16 mouse cellular contexts compared by ENCODE assay signal in the genomic region with DNA sequence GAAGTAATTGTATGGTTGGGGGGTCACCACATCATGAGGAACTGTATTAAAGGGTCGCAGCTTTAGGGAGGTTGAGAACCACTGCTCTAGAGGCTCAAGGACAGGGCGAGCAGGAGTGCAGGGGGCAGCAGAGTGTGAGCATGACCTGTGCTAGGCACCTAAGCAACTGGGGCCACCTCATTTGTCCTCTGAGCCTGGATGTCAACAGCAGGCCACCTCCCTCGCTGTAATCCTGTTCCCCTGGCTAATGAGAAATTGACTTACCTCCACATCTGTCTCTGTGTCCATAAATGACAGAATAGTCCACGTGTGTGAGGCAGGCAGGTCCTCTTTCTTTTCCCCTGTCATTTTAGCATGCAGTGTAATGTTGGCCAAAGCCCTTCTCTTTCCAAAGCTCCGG.
"Had no signal": no experiment of that assay in that cellular context is flagged by ENCODE, and none has a peak within 500 bp of the region (broad histone marks: within the 10 kb centered on the region; RNA-seq: fewer than 3 reads in every experiment).

No protein-coding gene starts in this region.

- H3K4me1 ChIP-seq: neural tube, embryonic 13.5 days; neural tube, embryonic 15.5 days; stomach, embryonic 15.5 days had no signal

- H3K4me3 ChIP-seq: neural tube, embryonic 13.5 days; neural tube, embryonic 15.5 days; stomach, embryonic 15.5 days had no signal

- H3K36me3 ChIP-seq: neural tube, embryonic 13.5 days; neural tube, embryonic 15.5 days; stomach, embryonic 15.5 days had no signal

- H3K9me3 ChIP-seq: neural tube, embryonic 13.5 days; neural tube, embryonic 15.5 days; stomach, embryonic 15.5 days had no signal

- H3K27ac ChIP-seq: neural tube, embryonic 13.5 days; neural tube, embryonic 15.5 days; stomach, embryonic 15.5 days; stomach, postnatal 0 days had no signal

- H3K4me2 ChIP-seq: neural tube, embryonic 13.5 days; neural tube, embryonic 15.5 days; stomach, embryonic 15.5 days had no signal

- H3K9ac ChIP-seq: neural tube, embryonic 13.5 days; neural tube, embryonic 15.5 days; stomach, embryonic 15.5 days had no signal

- H3K27me3 ChIP-seq: neural tube, embryonic 13.5 days; neural tube, embryonic 15.5 days; stomach, embryonic 15.5 days had no signal

- DNase-seq: retina, postnatal 1 day; right cerebral cortex, adult 18-20 months; right cerebral cortex, postnatal 14 days; right cerebral cortex, postnatal 25 days; right cerebral cortex, postnatal 4 days; spleen, adult 18-20 months; thymus, adult 18-20 months; thymus, adult 2 months; thymus, postnatal 14 days; thymus, postnatal 25 days; thymus, postnatal 36 days; thymus, postnatal 4 days had no signal
